Mouse (Mus musculus): ENCODE measurements at regions not wholly inside any gene's neighbourhood (a gene's known extent, or its start where the extent isn't known, plus 50 kb on each side); places are given as distances from the start of the nearest gene placed in this dataset.

DNA sequence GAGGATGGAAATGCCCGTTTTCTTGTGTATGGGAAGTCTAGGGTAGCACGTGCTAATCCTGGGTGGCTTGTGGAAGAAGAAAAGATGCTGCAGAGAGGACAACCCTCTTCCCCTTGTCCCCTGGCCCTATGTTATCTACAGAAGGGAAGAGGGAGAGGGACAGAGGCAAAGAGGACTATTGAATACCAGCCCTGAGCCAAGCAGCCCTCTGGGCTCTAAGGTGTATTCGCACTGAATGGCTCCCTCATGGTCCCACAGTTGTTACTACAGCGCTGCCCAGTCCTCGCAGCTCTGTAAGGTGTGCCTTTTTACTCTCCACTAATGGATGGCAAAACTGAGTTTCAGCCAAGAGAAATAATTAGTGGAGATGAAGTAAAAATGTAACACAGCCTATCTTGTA, 128.9 kb downstream of the Cd24a start:
- TF ChIP-seq CTCF (IDR thresholded peaks at IDR 0.05; ENCODE audit: low read depth) (no peak), EP300 (IDR thresholded peaks at IDR 0.05; ENCODE audit: low read depth) (no peak)
